ENCODE assay signal across 11 mouse cellular contexts in genomic region chr10:19063208-19063607, GRCm38 (mm10). TPM values are rescaled to one million over a fixed set of nuclear protein-coding genes. Genes with fewer than 3 reads are reported as not detected.
DNase-seq lines count a peak whose midpoint lies in the region; ATAC-seq and TF ChIP-seq lines count a peak whose summit lies in the region.
"Had no signal": no experiment of that assay in that cellular context is flagged by ENCODE, and none has a peak within 500 bp of the region (broad histone marks: within the 10 kb centered on the region; RNA-seq: fewer than 3 reads in every experiment).

No protein-coding gene starts in this region.

- no peaks in the 10 kb centered on the region for H3K9me3 ChIP-seq in megakaryocyte, embryonic 14.5 days
- no peaks in the 10 kb centered on the region for H3K9me3 ChIP-seq in heart, postnatal 0 days (replicated peaks; ENCODE audit: control insufficient read depth, low read length)

- no peaks in the 10 kb centered on the region for H3K27me3 ChIP-seq in megakaryocyte, embryonic 14.5 days (replicated peaks)
- H3K27me3 ChIP-seq in heart, postnatal 0 days (ENCODE audit: control insufficient read depth, insufficient read depth, low read length) = no peaks in the 10 kb centered on the region
- H3K27me3 ChIP-seq in small intestine, adult 2 months (ENCODE audit: control insufficient read depth, insufficient read depth, low read length) = no peaks in the 10 kb centered on the region
- H3K27me3 ChIP-seq in cerebellum, adult 2 months (ENCODE audit: control insufficient read depth, insufficient read depth, low read length) = no peaks in the 10 kb centered on the region

- no peak overlapping the region for H3K9ac ChIP-seq in heart, postnatal 0 days (replicated peaks; ENCODE audit: low read depth, low read length)

- no peak for TF ChIP-seq POLR2A in small intestine, adult 2 months (IDR thresholded peaks at IDR 0.05; ENCODE audit: low read depth, low read length)
- no peak for TF ChIP-seq POLR2A in cerebellum, adult 2 months (IDR thresholded peaks at IDR 0.05; ENCODE audit: borderline replicate concordance, insufficient read depth, low read length)

- no peak for TF ChIP-seq EP300 in heart, postnatal 0 days (IDR thresholded peaks at IDR 0.05; ENCODE audit: low read depth)

- H3K27ac ChIP-seq in heart, postnatal 0 days (ENCODE audit: low read depth) = peak overlapping the region; percentile 44; the same call in 1 of the 2 replicates
- peak overlapping the region; percentile 18 for H3K27ac ChIP-seq in small intestine, adult 2 months (ENCODE audit: insufficient read depth, low read depth, low read length)
- H3K27ac ChIP-seq in cerebellum, adult 2 months (ENCODE audit: insufficient read depth, low read length) = no peak overlapping the region

- no peak for ATAC-seq in CD4-positive, CD25-positive, alpha-beta regulatory T cell, adult 4 months
- no peak for ATAC-seq in megakaryocyte, adult 5-6 weeks (ENCODE audit: poor library complexity, severe bottlenecking)
- ATAC-seq in heart, postnatal 0 days (ENCODE audit: insufficient read depth, low read depth) = no peak
- ATAC-seq: intestine, embryonic 16.5 days; midbrain, embryonic 16.5 days had no signal

- H3K4me2 ChIP-seq in heart, postnatal 0 days (ENCODE audit: low read depth, low read length) = peak overlapping the region; percentile 19; the same call in 1 of the 2 replicates

- H3K4me1 ChIP-seq in megakaryocyte, embryonic 14.5 days = peaks cover 67% of the 10 kb centered on the region
- H3K4me1 ChIP-seq in heart, postnatal 0 days (ENCODE audit: control insufficient read depth, insufficient read depth) = peaks cover 28% of the 10 kb centered on the region
- peaks cover 7% of the 10 kb centered on the region; the same call in 1 of the 2 replicates for H3K4me1 ChIP-seq in small intestine, adult 2 months (ENCODE audit: control insufficient read depth, insufficient read depth, insufficient read length, low read length)
- no peaks in the 10 kb centered on the region for H3K4me1 ChIP-seq in cerebellum, adult 2 months (ENCODE audit: control insufficient read depth, insufficient read depth, low read length)

- no peaks in the 10 kb centered on the region for H3K36me3 ChIP-seq in megakaryocyte, embryonic 14.5 days (replicated peaks; ENCODE audit: low read length)
- no peaks in the 10 kb centered on the region for H3K36me3 ChIP-seq in heart, postnatal 0 days (replicated peaks; ENCODE audit: control insufficient read depth, insufficient read depth, low read length)
- no peaks in the 10 kb centered on the region for H3K36me3 ChIP-seq in small intestine, adult 2 months (ENCODE audit: control insufficient read depth, insufficient read depth, low read length)

- WGBS in heart, postnatal 0 days = 82% methylated on average over 4 of the region's 4 CpGs
- 84% methylated on average over 4 of the region's 4 CpGs for WGBS in small intestine, adult 2 months
- 93% methylated on average over 4 of the region's 4 CpGs for WGBS in cerebellum, adult 2 months

- peak; percentile 54 for DNase-seq in CD4-positive, CD25-positive, alpha-beta regulatory T cell, adult 2 months (ENCODE audit: low read depth, low spot score)
- DNase-seq in heart, postnatal 0 days (ENCODE audit: low spot score) = no peak
- no peak for DNase-seq in Muller cell, postnatal 12 days (ENCODE audit: inconsistent ontology term)
- DNase-seq in cerebellum, adult 2 months = no peak
- DNase-seq: cerebellum, postnatal 36 days had no signal

- TF ChIP-seq CTCF in heart, postnatal 0 days (IDR thresholded peaks at IDR 0.05; ENCODE audit: low read depth) = no peak
- no peak for TF ChIP-seq CTCF in small intestine, adult 2 months (IDR thresholded peaks at IDR 0.05; ENCODE audit: extremely low read depth, insufficient read length, insufficient replicate concordance, low read depth, low read length)
- no peak for TF ChIP-seq CTCF in cerebellum, adult 2 months (IDR thresholded peaks at IDR 0.05; ENCODE audit: borderline replicate concordance, insufficient read depth, low read depth, low read length)

- H3K4me3 ChIP-seq in megakaryocyte, embryonic 14.5 days (replicated peaks) = peak overlapping the region; percentile 60
- no peak overlapping the region for H3K4me3 ChIP-seq in heart, postnatal 0 days (ENCODE audit: low read depth, low read length)
- no peak overlapping the region for H3K4me3 ChIP-seq in small intestine, adult 2 months (ENCODE audit: low read depth, low read length)
- no peak overlapping the region for H3K4me3 ChIP-seq in cerebellum, adult 2 months (replicated peaks; ENCODE audit: insufficient read depth, low read depth, low read length)

RNA-seq across cellular contexts. Expression of gene Tnfaip3, which starts 47.8 kb away (rescaled TPM):
- polyA plus RNA-seq in CD4-positive, CD25-positive, alpha-beta regulatory T cell, adult 4 months (2017; shearing (Covaris generic)) = 10 to 100 TPM; 36.6 to 47.4 TPM
- 1.8 and 3.0 TPM in 2 replicates for polyA plus RNA-seq in megakaryocyte, embryonic 14.5 days (2012; ENCODE audit: insufficient read depth, low replicate concordance)
- total RNA-seq in megakaryocyte, adult 5-6 weeks (2015) = 16.1 and 21.2 TPM in 2 replicates
- total RNA-seq in megakaryocyte, adult 5-6 weeks (2017) = 17.0 and 29.6 TPM in 2 replicates
- total RNA-seq in heart, postnatal 0 days (2014; rRNA removed; ENCODE audit: low replicate concordance) = 4.2 and 4.6 TPM in 2 replicates
- 1.1 and 1.3 TPM in 2 replicates for polyA plus RNA-seq in heart, postnatal 0 days (2015; fragmentation: Nextera tagmentation; extraction: Ambion mirVana)
- polyA plus RNA-seq in small intestine, adult 2 months (2012; rRNA removed) = 4.1 and 7.4 TPM in 2 replicates
- polyA plus RNA-seq in cerebellum, adult 2 months (2012; rRNA removed) = 2.2 and 2.3 TPM in 2 replicates
